Mouse (Mus musculus) intestine, postnatal 0 days (tissue): ENCODE measurements around the gene Mylip. TPM values are rescaled to one million over a fixed set of nuclear protein-coding genes. Genes with fewer than 3 reads are reported as not detected.

Source experiments
- ATAC-seq: fragments of 200-750 bp; cut with Nextera tagmentation; 2 replicates; pipeline ENCODE4 v1.8.0; 2017; ENCODE audit warnings: mild to moderate bottlenecking, moderate TSS enrichment, moderate library complexity
- H3K27ac ChIP-seq: fragments of 300-500 bp; sonication (generic); 2 replicates; pipeline ENCODE4 v1.5.1; 2014; ENCODE audit warnings: mild to moderate bottlenecking, low read depth, low read length, moderate library complexity
- H3K27me3 ChIP-seq: fragments of 300-500 bp; sonication (generic); replicated peaks from 2 replicates; pipeline ENCODE4 v1.6.1; 2014; ENCODE audit warnings: low read length, mixed read lengths; ENCODE audit not compliant: control insufficient read depth, insufficient read depth
- H3K36me3 ChIP-seq: fragments of 300-500 bp; sonication (generic); 2 replicates; pipeline ENCODE4 v1.6.1; 2014; ENCODE audit warnings: mild to moderate bottlenecking, moderate library complexity; ENCODE audit not compliant: control insufficient read depth, insufficient read depth
- H3K4me1 ChIP-seq: fragments of 300-500 bp; sonication (generic); replicated peaks from 2 replicates; pipeline ENCODE4 v1.6.1; 2014; ENCODE audit warnings: antibody characterized with exemption, low read length, mixed read lengths; ENCODE audit not compliant: control insufficient read depth, insufficient read depth
- H3K4me2 ChIP-seq: fragments of 300-500 bp; sonication (generic); replicated peaks from 2 replicates; pipeline ENCODE4 v1.6.1; 2014; ENCODE audit warnings: low read depth, mild to moderate bottlenecking, moderate library complexity
- H3K4me3 ChIP-seq: fragments of 300-500 bp; sonication (generic); 2 replicates; pipeline ENCODE4 v1.5.1; 2014; ENCODE audit warnings: low read depth, low read length
- H3K9ac ChIP-seq: fragments of 300-500 bp; sonication (generic); 2 replicates; pipeline ENCODE4 v1.6.1; 2014; ENCODE audit warnings: mild to moderate bottlenecking, low read depth, low read length
- H3K9me3 ChIP-seq: fragments of 300-500 bp; sonication (generic); 2 replicates; pipeline ENCODE4 v1.6.1; 2016; ENCODE audit warnings: mixed run types; ENCODE audit not compliant: control insufficient read depth
- CTCF ChIP-seq: sonication (generic); IDR thresholded peaks from 2 replicates; pipeline ENCODE4 v1.5.1; 2016; ENCODE audit warnings: low read depth, mild to moderate bottlenecking, control low read depth, antibody characterized with exemption, moderate library complexity
- WGBS: fragments of 180-500 bp; shearing (Covaris S2); extraction: QIAGEN DNeasy Blood & Tissue Kit; methylation state at CpG from one replicate; pipeline ENCODE4 v1.1.7; 2014; 5-methylcytosine and 5-hydroxymethylcytosine counted together
- polyA plus RNA-seq: library from polyadenylated mRNA; unstranded; fragments of >200 nt; fragmentation: Nextera tagmentation; extraction: Ambion mirVana; gene quantifications from 2 replicates; pipeline ENCODE4 v1.2.1, GENCODE M21; 2015

Mylip gene
- polyA plus RNA-seq, 1 experiment from 2014 or later, result 2.1 TPM

GRCm38 (mm10) chr13:45452437-45452836 is 62.9 kb downstream of the Mylip start:
- H3K9ac ChIP-seq, result no peak overlapping the region
- ATAC-seq, result no peak
- 89% methylated on average over 7 of the region's 7 CpGs for WGBS

GRCm38 (mm10) chr13:45453033-45453432 is 63.5 kb downstream of the Mylip start:
- no peaks in the 10 kb centered on the region for H3K27me3 ChIP-seq
- no peaks in the 10 kb centered on the region for H3K36me3 ChIP-seq
- H3K4me3 ChIP-seq, result no peak overlapping the region
- no peaks in the 10 kb centered on the region for H3K9me3 ChIP-seq
- TF ChIP-seq CTCF, result no peak
- WGBS, result 50% methylated on average over 9 of the region's 9 CpGs
- 0 out of 2 replicates have a peak overlapping the region, but pooled peaks have one; percentile 7 for H3K4me2 ChIP-seq
- no peak for ATAC-seq
- H3K4me1 ChIP-seq, result peaks cover 14% of the 10 kb centered on the region
- H3K9ac ChIP-seq, result no peak overlapping the region
- 0 out of 2 replicates have a peak overlapping the region, but pooled peaks have one; percentile 11 for H3K27ac ChIP-seq

More at GRCm38 (mm10) chr13:45452437-45452836, 62.9 kb downstream of the Mylip start:
- no peak for TF ChIP-seq CTCF
- H3K27ac ChIP-seq, result no peak overlapping the region
- H3K4me2 ChIP-seq, result no peak overlapping the region
- no peak overlapping the region for H3K4me3 ChIP-seq
- H3K27me3 ChIP-seq, result no peaks in the 10 kb centered on the region
- H3K4me1 ChIP-seq, result peaks cover 14% of the 10 kb centered on the region
- H3K9me3 ChIP-seq, result no peaks in the 10 kb centered on the region
- H3K36me3 ChIP-seq, result no peaks in the 10 kb centered on the region

- Histone ChIP-seq H3K4me2 (no peak overlapping the region), H3K27ac (peak overlapping the region; percentile 69), H3K4me1 (peaks cover 14% of the 10 kb centered on the region), H3K36me3 (no peaks in the 10 kb centered on the region), H3K27me3 (no peaks in the 10 kb centered on the region), H3K9me3 (no peaks in the 10 kb centered on the region), H3K4me3 (no peak overlapping the region), H3K9ac (no peak overlapping the region)
- TF ChIP-seq CTCF, result no peak
- ATAC-seq, result no peak
- WGBS, result 67% methylated on average over 1 of the region's 1 CpGs
Observed at GRCm38 (mm10) chr13:45454044-45454443, 64.5 kb downstream of the Mylip start.

- WGBS, result 3% methylated on average over 4 of the region's 4 CpGs
- Histone ChIP-seq H3K9ac (no peak overlapping the region), H3K27me3 (no peaks in the 10 kb centered on the region), H3K27ac (peak overlapping the region; percentile 69), H3K4me2 (peak overlapping the region; percentile 22; the same call in 1 of the 2 replicates), H3K4me3 (no peak overlapping the region), H3K36me3 (no peaks in the 10 kb centered on the region), H3K9me3 (no peaks in the 10 kb centered on the region), H3K4me1 (peaks cover 14% of the 10 kb centered on the region)
- peak; percentile 39 for ATAC-seq
- no peak for TF ChIP-seq CTCF
Observed at GRCm38 (mm10) chr13:45454641-45455040, 65.1 kb downstream of the Mylip start.

GRCm38 (mm10) chr13:45455108-45455861 is 65.7 kb downstream of the Mylip start:
- Histone ChIP-seq H3K4me3 (no peak overlapping the region), H3K9me3 (no peaks in the 10 kb centered on the region), H3K27ac (peak overlapping the region; percentile 69), H3K36me3 (no peaks in the 10 kb centered on the region), H3K4me2 (peak overlapping the region; percentile 22; the same call in 1 of the 2 replicates), H3K27me3 (no peaks in the 10 kb centered on the region), H3K4me1 (peaks cover 14% of the 10 kb centered on the region), H3K9ac (no peak overlapping the region)
- ATAC-seq, result peak; percentile 91
- TF ChIP-seq CTCF, result peak; percentile 32
- WGBS, result 2% methylated on average over 15 of the region's 15 CpGs

GRCm38 (mm10) chr13:45455862-45456192 is 66.3 kb downstream of the Mylip start:
- Histone ChIP-seq H3K4me2 (peak overlapping the region; percentile 22; the same call in 1 of the 2 replicates), H3K36me3 (no peaks in the 10 kb centered on the region), H3K4me3 (no peak overlapping the region), H3K9me3 (no peaks in the 10 kb centered on the region), H3K4me1 (peaks cover 14% of the 10 kb centered on the region), H3K27ac (peak overlapping the region; percentile 69), H3K9ac (no peak overlapping the region), H3K27me3 (no peaks in the 10 kb centered on the region)
- no peak for TF ChIP-seq CTCF
- 40% methylated on average over 2 of the region's 2 CpGs for WGBS
- ATAC-seq, result peak; percentile 85
